Mouse (Mus musculus) macrophage (primary cell): ENCODE data around the gene Bzw2. TPM values are rescaled to one million over a fixed set of nuclear protein-coding genes. Genes with fewer than 3 reads are reported as not detected.

Experiments
- H3K27ac ChIP-seq: fragments of 350-480 bp; formaldehyde crosslinking; 2 replicates; pipeline ENCODE4 v1.9.0; 2021
- H3K36me3 ChIP-seq: fragments of 350-480 bp; formaldehyde crosslinking; 2 replicates; pipeline ENCODE4 v1.9.0; 2021; ENCODE audit errors: inconsistent target
- H3K4me3 ChIP-seq: fragments of 350-480 bp; formaldehyde crosslinking; 2 replicates; pipeline ENCODE4 v1.9.0; 2021; ENCODE audit errors: inconsistent target
- H3K79me2 ChIP-seq: fragments of 350-480 bp; formaldehyde crosslinking; 2 replicates; pipeline ENCODE4 v1.9.0; 2021; ENCODE audit errors: inconsistent target
- WGBS: methylation state at CpG from one replicate; pipeline ENCODE4 v1.1.7; 2026; ENCODE audit warnings: inconsistent platforms; ENCODE audit not compliant: missing documents; 5-methylcytosine and 5-hydroxymethylcytosine counted together
- polyA plus RNA-seq: library from polyadenylated mRNA; stranded (reverse); fragments of 250-400 nt; gene quantifications from 3 replicates; pipeline ENCODE4 v1.2.4, GENCODE M21; 2018; ENCODE audit warnings: inconsistent platforms

Bzw2 gene
- polyA plus RNA-seq, 1 experiment from 2014 or later = 14.2 TPM

GRCm38 (mm10) chr12:36155141-36155641, 2.7 kb downstream of the Bzw2 start:
- Histone ChIP-seq H3K36me3 (no peaks in the 10 kb centered on the region), H3K79me2 (peaks cover 22% of the 10 kb centered on the region), H3K27ac (no peak overlapping the region), H3K4me3 (peak overlapping the region; percentile 95)
- 15% methylated on average over 8 of the region's 8 CpGs for WGBS

DNA sequence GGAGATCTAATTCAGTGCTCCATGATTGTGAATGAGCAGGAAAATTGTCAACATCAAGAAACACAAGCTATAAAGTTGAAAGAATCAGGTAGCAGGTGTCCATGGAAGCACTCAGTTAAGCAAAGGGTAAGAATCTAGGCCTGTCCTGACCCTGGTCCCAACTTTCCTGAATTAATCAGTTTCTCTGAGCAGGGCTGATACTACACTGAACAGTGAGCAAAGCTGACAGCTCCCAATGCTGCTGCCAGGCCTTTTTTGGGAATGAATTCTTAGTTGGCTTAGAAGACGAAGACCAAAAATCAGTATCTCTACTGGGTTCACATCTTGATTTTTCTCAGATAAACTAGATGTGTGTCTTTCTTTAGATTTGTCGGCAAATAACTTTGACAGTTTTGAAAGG, 7.1 kb downstream of the Bzw2 start:
- Histone ChIP-seq H3K36me3 (no peaks in the 10 kb centered on the region), H3K79me2 (no peaks in the 10 kb centered on the region), H3K4me3 (no peak overlapping the region), H3K27ac (no peak overlapping the region)
- 100% methylated on average over 2 of the region's 2 CpGs for WGBS

DNA sequence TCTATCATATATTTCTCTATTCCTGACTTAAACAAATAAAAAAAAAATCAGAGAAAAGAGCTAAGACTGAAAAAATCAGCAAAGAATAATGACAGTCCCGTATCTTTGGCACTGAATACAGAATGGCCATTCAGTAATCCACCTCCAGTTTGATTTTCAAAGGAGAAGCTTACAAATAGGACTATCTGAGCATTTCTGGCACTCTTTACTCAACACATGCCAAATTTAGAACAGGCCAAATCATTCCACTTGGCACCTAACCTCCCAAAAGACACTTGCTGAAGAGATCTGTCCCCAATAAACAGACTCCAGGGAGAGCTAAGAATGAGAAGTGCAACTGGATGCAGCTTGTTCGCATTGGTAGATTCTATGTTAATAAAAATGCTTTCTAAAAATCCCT, 7.6 kb downstream of the Bzw2 start:
- Histone ChIP-seq H3K27ac (no peak overlapping the region), H3K36me3 (no peaks in the 10 kb centered on the region), H3K4me3 (no peak overlapping the region), H3K79me2 (no peaks in the 10 kb centered on the region)
- WGBS = 95% methylated on average over 2 of the region's 2 CpGs

DNA sequence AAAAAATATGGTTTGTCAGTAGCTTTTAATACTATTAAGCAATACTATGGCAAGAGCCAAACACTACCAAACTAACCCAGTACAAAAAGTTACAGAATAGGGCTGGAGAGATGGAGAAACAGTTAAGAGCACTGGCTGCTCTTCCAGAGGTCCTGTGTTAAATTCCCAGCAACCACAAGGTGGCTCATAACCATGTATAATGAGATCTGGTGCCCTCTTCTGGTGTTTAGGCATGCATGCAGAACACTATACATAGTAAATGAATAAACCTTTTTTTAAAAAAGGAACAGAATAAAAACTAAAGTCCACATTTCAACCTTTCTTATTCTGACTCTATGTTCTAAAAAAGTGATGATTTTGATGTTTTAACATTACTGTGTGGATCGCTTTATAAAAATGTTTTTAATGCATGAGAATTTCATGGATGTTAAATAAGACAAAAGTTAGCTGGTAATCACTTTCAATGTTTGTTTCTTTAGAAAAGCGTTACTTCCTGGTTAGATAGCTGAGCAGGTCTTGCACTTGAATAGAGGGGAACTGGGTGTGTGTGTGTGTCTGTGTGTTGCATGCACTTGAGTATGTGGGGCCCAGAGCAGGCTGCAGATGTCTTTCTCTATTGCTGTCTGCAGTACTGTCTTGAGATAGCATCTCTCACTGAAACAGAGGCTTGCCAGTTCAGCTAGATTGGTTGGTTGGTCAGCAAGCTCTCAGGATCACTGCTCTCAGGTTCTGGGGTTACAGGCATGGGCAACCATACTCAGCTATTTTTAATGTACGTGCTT, 11.5 kb downstream of the Bzw2 start:
- no peaks in the 10 kb centered on the region for H3K79me2 ChIP-seq
- 96% methylated on average over 3 of the region's 3 CpGs for WGBS
- no peaks in the 10 kb centered on the region for H3K36me3 ChIP-seq

GRCm38 (mm10) chr12:36140401-36140800, 17.5 kb downstream of the Bzw2 start:
- Histone ChIP-seq H3K4me3 (no peak overlapping the region), H3K27ac (no peak overlapping the region), H3K79me2 (no peaks in the 10 kb centered on the region), H3K36me3 (no peaks in the 10 kb centered on the region)
- 97% methylated on average over 6 of the region's 6 CpGs for WGBS

More for the DNA sequence above, 11.5 kb downstream of the Bzw2 start:
- no peak overlapping the region for H3K27ac ChIP-seq
- no peak overlapping the region for H3K4me3 ChIP-seq

GRCm38 (mm10) chr12:36137192-36137591, 20.7 kb downstream of the Bzw2 start:
- H3K36me3 ChIP-seq = no peaks in the 10 kb centered on the region

DNA sequence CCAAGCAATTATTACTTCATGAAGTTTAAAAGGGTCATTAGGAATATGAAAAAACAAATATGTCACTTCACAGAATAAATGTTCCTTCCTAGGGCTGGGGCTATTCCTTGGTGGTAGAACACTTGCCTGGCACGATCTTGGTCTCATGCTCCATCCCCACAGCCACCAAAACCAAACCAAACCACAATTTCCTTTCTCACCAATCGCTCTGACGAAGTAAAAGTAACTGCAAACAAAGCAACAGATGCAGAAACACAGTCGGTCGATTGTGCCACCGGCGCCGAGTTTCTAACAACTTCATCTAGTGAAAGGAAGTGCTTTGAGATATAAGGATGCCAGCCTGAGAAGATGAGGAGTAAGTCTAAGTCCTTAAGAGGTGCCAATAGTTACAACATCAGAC, 21.6 kb downstream of the Bzw2 start:
- no peaks in the 10 kb centered on the region for H3K79me2 ChIP-seq
- no peaks in the 10 kb centered on the region for H3K36me3 ChIP-seq
- no peak overlapping the region for H3K27ac ChIP-seq
- WGBS = 30% methylated on average over 8 of the region's 8 CpGs
- no peak overlapping the region for H3K4me3 ChIP-seq

More at GRCm38 (mm10) chr12:36137192-36137591, 20.7 kb downstream of the Bzw2 start:
- no peak overlapping the region for H3K27ac ChIP-seq
- H3K4me3 ChIP-seq = no peak overlapping the region
- WGBS = 76% methylated on average over 3 of the region's 4 CpGs
- no peaks in the 10 kb centered on the region for H3K79me2 ChIP-seq

DNA sequence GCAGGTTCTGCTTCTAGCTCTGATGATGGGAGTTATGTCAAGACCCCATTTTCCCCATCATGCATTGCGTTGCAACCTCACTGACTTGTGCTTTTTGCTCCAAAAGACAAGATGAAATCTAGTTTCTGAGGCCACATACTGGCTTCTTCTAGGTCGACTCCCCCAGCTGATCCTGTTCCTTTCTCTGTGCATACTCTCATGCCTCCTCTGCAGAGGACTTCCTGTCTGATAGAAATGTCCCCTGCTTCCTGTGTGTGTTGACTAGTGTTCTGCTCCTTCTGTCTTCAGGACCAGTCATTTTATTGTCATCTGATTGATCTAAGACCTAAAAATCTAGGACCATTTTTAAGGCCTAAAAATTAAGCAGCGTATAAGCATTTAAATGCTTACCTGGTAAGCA, 22.5 kb downstream of the Bzw2 start:
- no peaks in the 10 kb centered on the region for H3K36me3 ChIP-seq
- WGBS = 68% methylated on average over 3 of the region's 3 CpGs
- no peak overlapping the region for H3K4me3 ChIP-seq
- H3K27ac ChIP-seq = no peak overlapping the region
- no peaks in the 10 kb centered on the region for H3K79me2 ChIP-seq

DNA sequence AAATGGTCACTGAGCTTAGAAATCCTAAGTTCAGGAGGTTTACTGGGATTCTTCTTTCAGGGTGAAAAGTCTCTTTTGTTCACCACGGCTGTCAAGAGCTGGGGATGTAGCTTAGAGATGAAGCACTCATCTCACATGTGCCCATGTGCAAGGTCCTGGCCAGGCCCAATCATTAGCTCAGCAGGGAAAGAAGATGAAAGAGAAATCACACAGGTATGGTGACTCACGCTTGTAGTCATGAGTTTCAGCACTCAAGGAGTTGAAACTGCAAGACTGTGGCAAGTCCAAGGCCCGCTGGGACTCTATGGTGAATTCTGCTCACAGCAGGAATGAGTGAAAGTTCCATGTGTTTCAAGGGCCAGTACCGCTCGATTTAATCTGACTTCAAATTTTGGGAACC, 23.8 kb downstream of the Bzw2 start:
- 91% methylated on average over 5 of the region's 5 CpGs for whole genome bisulfite sequencing
- Histone ChIP-seq H3K36me3 (no peaks in the 10 kb centered on the region), H3K79me2 (no peaks in the 10 kb centered on the region), H3K27ac (no peak overlapping the region), H3K4me3 (no peak overlapping the region)

DNA sequence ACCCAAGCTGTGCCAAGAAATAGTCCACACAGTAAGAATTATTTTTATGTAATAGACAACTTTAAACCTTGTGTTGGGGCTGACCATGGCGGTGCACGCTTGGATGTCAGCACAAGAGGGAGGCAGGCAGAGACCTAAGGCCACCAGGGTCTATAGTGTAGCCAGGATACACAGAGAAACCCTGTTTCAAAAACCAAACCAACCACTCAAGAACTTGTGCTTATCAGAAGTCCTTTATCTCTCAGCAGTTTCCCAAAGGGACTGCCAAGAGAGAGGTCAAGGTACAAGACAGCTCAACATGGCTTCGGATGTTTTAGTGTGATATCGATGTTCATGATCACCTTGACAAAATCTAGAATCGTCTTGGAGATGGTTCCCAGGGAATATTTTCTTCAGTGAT, 24.3 kb downstream of the Bzw2 start:
- no peak overlapping the region for H3K4me3 ChIP-seq
- H3K36me3 ChIP-seq = no peaks in the 10 kb centered on the region
- WGBS = 99% methylated on average over 5 of the region's 5 CpGs
- no peak overlapping the region for H3K27ac ChIP-seq
- no peaks in the 10 kb centered on the region for H3K79me2 ChIP-seq

DNA sequence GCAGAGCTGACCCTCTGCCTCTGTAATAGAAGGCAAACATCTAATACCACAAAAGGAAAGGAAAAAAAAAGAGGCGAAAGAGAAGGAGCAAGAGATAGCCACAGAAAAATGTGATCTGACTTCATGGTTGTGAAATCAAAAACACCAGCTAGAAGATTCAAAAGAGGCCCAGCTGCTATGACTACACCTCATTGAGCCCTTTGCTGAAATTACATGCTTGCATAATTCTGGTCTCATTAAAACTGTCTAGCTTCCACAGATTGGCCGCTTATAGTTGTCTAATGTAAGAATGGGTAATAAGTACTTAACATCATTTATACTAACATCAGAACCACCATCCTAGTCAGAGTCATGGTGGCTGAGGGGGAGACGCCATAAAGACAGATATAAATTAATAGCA, 25.2 kb downstream of the Bzw2 start:
- H3K36me3 ChIP-seq = no peaks in the 10 kb centered on the region
- H3K4me3 ChIP-seq = no peak overlapping the region
- no peaks in the 10 kb centered on the region for H3K79me2 ChIP-seq
- 77% methylated on average over 2 of the region's 3 CpGs for WGBS
- H3K27ac ChIP-seq = no peak overlapping the region

DNA sequence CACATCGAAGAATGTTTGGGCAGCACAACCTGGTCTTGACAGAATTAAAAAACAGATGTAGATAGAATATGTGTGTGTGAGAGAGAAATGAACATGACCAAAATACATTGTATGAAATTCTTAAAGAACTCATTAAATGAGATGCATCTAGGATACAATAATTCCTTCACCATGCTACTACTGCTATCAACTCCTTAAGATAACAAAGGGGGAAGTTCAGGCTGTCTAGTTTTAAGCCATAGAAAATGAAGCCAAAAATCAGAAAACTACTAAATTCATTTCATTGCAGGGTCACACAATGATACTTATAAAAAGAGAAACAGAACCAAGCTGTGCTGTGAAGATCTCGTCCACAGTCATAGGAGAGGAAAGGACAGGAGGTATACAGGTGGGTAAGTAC, 25.6 kb downstream of the Bzw2 start:
- no peaks in the 10 kb centered on the region for H3K36me3 ChIP-seq
- H3K27ac ChIP-seq = no peak overlapping the region
- no peak overlapping the region for H3K4me3 ChIP-seq
- H3K79me2 ChIP-seq = no peaks in the 10 kb centered on the region
- WGBS = 91% methylated on average over 2 of the region's 2 CpGs

DNA sequence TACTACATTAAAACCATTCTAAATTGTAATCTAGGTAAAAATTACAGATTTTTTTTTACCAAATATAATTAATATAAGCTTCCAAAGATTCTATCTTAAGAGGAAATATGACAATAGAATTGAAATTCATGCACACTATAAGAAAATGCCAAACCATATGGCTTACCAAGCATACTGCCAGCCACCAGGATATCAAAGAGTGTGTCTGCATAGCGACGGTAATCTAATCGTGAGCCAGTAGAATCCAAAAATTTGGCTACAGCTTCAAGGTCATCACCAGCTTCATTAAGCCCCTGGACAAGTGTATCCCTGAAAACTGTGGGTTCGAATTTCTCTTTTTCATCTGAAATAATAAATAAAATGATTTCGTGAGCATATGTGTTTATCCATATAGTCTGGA, 28.1 kb downstream of the Bzw2 start:
- no peaks in the 10 kb centered on the region for H3K79me2 ChIP-seq
- H3K4me3 ChIP-seq = no peak overlapping the region
- H3K36me3 ChIP-seq = no peaks in the 10 kb centered on the region
- H3K27ac ChIP-seq = no peak overlapping the region
- 90% methylated on average over 5 of the region's 5 CpGs for WGBS

GRCm38 (mm10) chr12:36126049-36126448, 31.8 kb downstream of the Bzw2 start:
- Histone ChIP-seq H3K4me3 (no peak overlapping the region), H3K79me2 (no peaks in the 10 kb centered on the region), H3K36me3 (no peaks in the 10 kb centered on the region), H3K27ac (no peak overlapping the region)
- WGBS = 94% methylated on average over 5 of the region's 5 CpGs

- no peaks in the 10 kb centered on the region for H3K79me2 ChIP-seq
- 59% methylated on average over 3 of the region's 3 CpGs for WGBS
- H3K4me3 ChIP-seq = no peak overlapping the region
- no peaks in the 10 kb centered on the region for H3K36me3 ChIP-seq
- no peak overlapping the region for H3K27ac ChIP-seq
Observed at GRCm38 (mm10) chr12:36119244-36119643, 38.6 kb downstream of the Bzw2 start.

DNA sequence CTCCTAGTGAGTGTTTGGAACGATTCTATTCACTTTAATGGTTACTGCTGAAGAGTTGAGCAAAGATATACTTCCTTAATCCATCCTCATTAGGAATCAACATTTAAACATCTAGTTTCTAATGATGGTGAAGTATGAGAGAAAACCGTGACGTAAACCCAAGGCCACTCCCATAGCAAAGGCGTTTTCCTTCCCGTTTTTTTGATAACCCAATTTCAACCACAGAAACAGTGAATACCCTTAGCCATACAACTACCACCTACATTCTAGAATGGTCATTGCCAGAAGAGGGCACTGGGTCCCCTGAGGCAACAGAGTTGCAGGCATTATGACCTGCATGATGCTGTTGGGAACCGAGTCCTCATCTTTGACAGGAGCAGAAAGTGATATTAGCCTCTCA, 40.7 kb downstream of the Bzw2 start:
- Histone ChIP-seq H3K27ac (no peak overlapping the region), H3K36me3 (no peaks in the 10 kb centered on the region), H3K4me3 (no peak overlapping the region), H3K79me2 (no peaks in the 10 kb centered on the region)
- WGBS = 73% methylated on average over 6 of the region's 6 CpGs
